Mouse (Mus musculus): ENCODE results near the gene Cdipt.

Cdipt gene

GRCm38 (mm10) chr7:127025556-127026160 lies 49.9 kb downstream of the Cdipt start:
- peak; percentile 52 for DNase-seq (ENCODE audit: low spot score)

GRCm38 (mm10) chr7:127026161-127026600 lies 50.5 kb downstream of the Cdipt start:
- peak; percentile 71 for DNase-seq (ENCODE audit: low spot score)

- no peak for DNase-seq (ENCODE audit: low spot score)
Measured at GRCm38 (mm10) chr7:127026616-127026983, 50.9 kb downstream of the Cdipt start.

GRCm38 (mm10) chr7:127026984-127027726 lies 51.4 kb downstream of the Cdipt start, which contains the start of gene Maz:
Gene Maz (minus strand): TSS chr7:127027037.
- DNase-seq (ENCODE audit: low spot score), result peak; percentile 99

GRCm38 (mm10) chr7:127027885-127028284 lies 52.2 kb downstream of the Cdipt start:
- DNase-seq (ENCODE audit: low spot score), result peak; percentile 57
